Mouse (Mus musculus): ENCODE data around the gene Gm10306. TPM values are rescaled to one million over a fixed set of nuclear protein-coding genes. Genes with fewer than 3 reads are reported as not detected.

The Gm10306 gene
- total and polyA plus RNA-seq, 2 experiments from 2014 or later = not detected

DNA sequence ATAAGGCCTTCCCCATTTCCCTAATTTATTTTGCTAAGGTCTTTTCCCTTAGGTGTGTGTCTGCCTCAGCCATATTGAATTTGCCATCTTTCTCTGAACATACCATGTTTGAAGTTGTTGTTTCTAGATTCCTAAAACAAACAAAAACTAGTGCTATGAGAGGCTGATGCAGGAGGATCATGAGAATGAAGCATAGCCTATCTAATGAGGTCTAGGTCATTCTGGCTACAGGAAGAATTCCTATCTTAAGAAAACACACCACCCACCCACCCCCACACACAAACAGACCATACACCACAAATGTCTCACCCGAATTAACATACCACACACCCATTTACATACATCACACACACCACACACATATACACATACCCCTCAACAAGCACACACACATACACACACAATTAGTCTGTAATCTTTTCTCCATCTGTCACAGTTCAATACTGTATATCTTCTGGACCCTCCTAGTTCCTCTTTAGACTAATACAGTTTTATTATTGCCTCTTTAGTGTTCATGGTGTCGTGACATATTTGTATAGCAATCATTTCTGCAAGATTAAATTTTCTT, 48.2 kb downstream of the Gm10306 start:
- ATAC-seq (no peak), DNase-seq (ENCODE audit: low spot score) (no peak)
- Histone ChIP-seq H3K4me1 (ENCODE audit: insufficient read depth, low read length) (peaks cover 5% of the 10 kb centered on the region; the same call in 1 of the 2 replicates), H3K4me3 (ENCODE audit: low read length) (no peak overlapping the region), H3K4me2 (ENCODE audit: low read depth, low read length) (no peak overlapping the region), H3K27ac (no peak overlapping the region), H3K27me3 (ENCODE audit: insufficient read depth, low read length) (no peaks in the 10 kb centered on the region), H3K36me3 (ENCODE audit: insufficient read depth, low read length) (no peaks in the 10 kb centered on the region), H3K9me3 (ENCODE audit: low read length) (no peaks in the 10 kb centered on the region), H3K9ac (replicated peaks; ENCODE audit: low read length) (no peak overlapping the region)
- no peak for TF ChIP-seq CTCF (IDR thresholded peaks at IDR 0.05; ENCODE audit: low read depth)
- WGBS = 87% methylated on average over 2 of the region's 2 CpGs

DNA sequence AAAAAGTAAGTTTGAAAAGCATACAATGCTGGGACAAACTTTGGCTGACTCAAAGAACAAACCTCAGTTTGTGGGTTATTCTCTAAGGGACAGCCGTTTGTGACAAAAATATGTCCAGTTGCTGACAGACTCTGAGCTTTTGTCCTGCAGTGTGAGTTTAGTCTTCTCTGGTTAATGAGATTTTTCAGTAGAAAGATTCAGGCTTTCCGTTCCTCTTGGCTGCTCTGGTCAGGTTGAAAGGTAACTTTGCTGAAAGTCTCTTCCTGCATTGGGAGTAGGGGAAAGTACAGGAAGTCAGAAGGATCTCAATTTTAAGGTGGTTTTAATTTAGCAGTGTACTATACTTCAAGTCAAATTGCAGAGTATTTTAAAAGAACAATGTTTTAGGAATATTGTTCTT, 49.2 kb downstream of the Gm10306 start:
- no peaks in the 10 kb centered on the region for H3K36me3 ChIP-seq (ENCODE audit: insufficient read depth, low read length)
- H3K9ac ChIP-seq (replicated peaks; ENCODE audit: low read length) = no peak overlapping the region
- no peak overlapping the region for H3K4me2 ChIP-seq (ENCODE audit: low read depth, low read length)
- no peaks in the 10 kb centered on the region for H3K9me3 ChIP-seq (ENCODE audit: low read length)
- H3K4me1 ChIP-seq (ENCODE audit: insufficient read depth, low read length) = peaks cover 5% of the 10 kb centered on the region; the same call in 1 of the 2 replicates
- ATAC-seq (no peak), DNase-seq (ENCODE audit: low spot score) (no peak)
- H3K27me3 ChIP-seq (ENCODE audit: insufficient read depth, low read length) = no peaks in the 10 kb centered on the region
- no peak overlapping the region for H3K27ac ChIP-seq
- TF ChIP-seq CTCF (IDR thresholded peaks at IDR 0.05; ENCODE audit: low read depth) = no peak
- 92% methylated on average over 2 of the region's 2 CpGs for WGBS
- H3K4me3 ChIP-seq (ENCODE audit: low read length) = no peak overlapping the region

Other genes starting within 250 kb of the Gm10306 start
- 8.5 and 9.4 TPM in 2 replicates for gene Caap1, start 250 bp downstream of the Gm10306 start, total RNA-seq (2014; rRNA removed)
- gene Caap1, start 250 bp downstream of the Gm10306 start, polyA plus RNA-seq (2015; fragmentation: Nextera tagmentation; extraction: Ambion mirVana) = 10.3 and 11.0 TPM in 2 replicates
- 57.7 and 64.7 TPM in 2 replicates for gene Plaa, start 46.7 kb downstream of the Gm10306 start, total RNA-seq (2014; rRNA removed)
- 64.7 and 70.0 TPM in 2 replicates for gene Plaa, start 46.7 kb downstream of the Gm10306 start, polyA plus RNA-seq (2015; fragmentation: Nextera tagmentation; extraction: Ambion mirVana)
- 5.2 and 6.6 TPM in 2 replicates for gene Ift74, start 57.9 kb downstream of the Gm10306 start, total RNA-seq (2014; rRNA removed)
- 30.1 and 35.0 TPM in 2 replicates for gene Ift74, start 57.9 kb downstream of the Gm10306 start, polyA plus RNA-seq (2015; fragmentation: Nextera tagmentation; extraction: Ambion mirVana)
- not detected in 2 replicates for gene Lrrc19, start 93.6 kb downstream of the Gm10306 start, total RNA-seq (2014; rRNA removed)
- gene Lrrc19, start 93.6 kb downstream of the Gm10306 start, polyA plus RNA-seq (2015; fragmentation: Nextera tagmentation; extraction: Ambion mirVana) = 0.24 TPM in 2 replicates
- gene Tek, start 182.7 kb downstream of the Gm10306 start, total RNA-seq (2014; rRNA removed) = 6.8 and 8.4 TPM in 2 replicates
- 6.7 and 7.1 TPM in 2 replicates for gene Tek, start 182.7 kb downstream of the Gm10306 start, polyA plus RNA-seq (2015; fragmentation: Nextera tagmentation; extraction: Ambion mirVana)